Mouse (Mus musculus): ENCODE results near the gene Kcnj10. TPM values are rescaled to one million over a fixed set of nuclear protein-coding genes. Genes with fewer than 3 reads are reported as not detected.

Kcnj10 gene
- total and polyA plus RNA-seq, 3 experiments, result 0.04 to 0.72 TPM; not detected in 1

- Histone ChIP-seq H3K27ac (ENCODE audit: control insufficient read depth, low read depth, low read length) (no peak overlapping the region), H3K9ac (ENCODE audit: control insufficient read depth, low read depth, low read length, poor library complexity, severe bottlenecking) (no peak overlapping the region), H3K4me1 (ENCODE audit: control insufficient read depth in 1 of 2, insufficient read depth in 2 of 2, low read length in 2 of 2) (no peaks in the 10 kb centered on the region), H3K36me3 (ENCODE audit: control insufficient read depth in 1 of 2, insufficient read depth in 2 of 2, low read length in 2 of 2) (no peaks in the 10 kb centered on the region; a peak in 1 of 4 replicates), H3K4me3 (ENCODE audit: control insufficient read depth in 1 of 2, insufficient read depth in 1 of 2, low read depth in 2 of 2, low read length in 2 of 2) (no peak overlapping the region), H3K9me3 (replicated peaks; ENCODE audit: insufficient read depth, low read length) (no peaks in the 10 kb centered on the region), H3K27me3 (ENCODE audit: control insufficient read depth in 1 of 2, insufficient read depth in 2 of 2, low read length in 2 of 2) (no peaks in the 10 kb centered on the region), H3K79me2 (ENCODE audit: control insufficient read depth, insufficient read depth, low read length, poor library complexity) (peaks cover 1% of the 10 kb centered on the region; the same call in 1 of the 2 replicates)
- TF ChIP-seq MAZ (IDR thresholded peaks at IDR 0.05; ENCODE audit: low read depth, low read length) (no peak), SMC3 (IDR thresholded peaks at IDR 0.05; ENCODE audit: low read depth, low read length) (no peak), ZC3H11A (IDR thresholded peaks at IDR 0.05; ENCODE audit: low read depth, low read length) (no peak), POLR2A (IDR thresholded peaks at IDR 0.05; ENCODE audit: control insufficient read depth in 1 of 2, insufficient read depth in 1 of 2, low read depth in 1 of 2, low read length in 2 of 2, poor library complexity in 1 of 2) (no peak)
- DNase-seq (ENCODE audit: low read depth, low spot score), result no peak
These were observed 21.0 kb upstream of the Kcnj10 start for GRCm38 (mm10) chr1:172319921-172320411.

GRCm38 (mm10) chr1:172322725-172323124, 18.3 kb upstream of the Kcnj10 start:
- Histone ChIP-seq H3K9me3 (replicated peaks; ENCODE audit: insufficient read depth, low read length) (no peaks in the 10 kb centered on the region), H3K79me2 (ENCODE audit: control insufficient read depth, insufficient read depth, low read length, poor library complexity) (no peaks in the 10 kb centered on the region), H3K9ac (ENCODE audit: control insufficient read depth, low read depth, low read length, poor library complexity, severe bottlenecking) (no peak overlapping the region), H3K36me3 (ENCODE audit: control insufficient read depth in 1 of 2, insufficient read depth in 2 of 2, low read length in 2 of 2) (no peaks in the 10 kb centered on the region; a peak in 1 of 4 replicates), H3K27ac (ENCODE audit: control insufficient read depth, low read depth, low read length) (no peak overlapping the region), H3K4me3 (ENCODE audit: control insufficient read depth in 1 of 2, insufficient read depth in 1 of 2, low read depth in 2 of 2, low read length in 2 of 2) (no peak overlapping the region), H3K27me3 (ENCODE audit: control insufficient read depth in 1 of 2, insufficient read depth in 2 of 2, low read length in 2 of 2) (no peaks in the 10 kb centered on the region), H3K4me1 (ENCODE audit: control insufficient read depth in 1 of 2, insufficient read depth in 2 of 2, low read length in 2 of 2) (no peaks in the 10 kb centered on the region)
- TF ChIP-seq HCFC1 (IDR thresholded peaks at IDR 0.05; ENCODE audit: low read depth, low read length) (no peak), ELF1 (IDR thresholded peaks at IDR 0.05; ENCODE audit: low read depth, low read length) (no peak), CTCF (IDR thresholded peaks at IDR 0.05 in 2 of 3, conservative IDR thresholded peaks at IDR 0.05 in 1 of 3; ENCODE audit: control insufficient read depth in 1 of 3, insufficient read depth in 1 of 3, low read depth in 2 of 3, low read length in 3 of 3, poor library complexity in 1 of 3, severe bottlenecking in 1 of 3) (no peak), MXI1 (IDR thresholded peaks at IDR 0.05; ENCODE audit: low read depth, low read length) (no peak), MAFK (IDR thresholded peaks at IDR 0.05; ENCODE audit: borderline replicate concordance, low read depth, low read length) (no peak), ETS1 (IDR thresholded peaks at IDR 0.05; ENCODE audit: low read depth, low read length) (no peak), ZNF384 (IDR thresholded peaks at IDR 0.05; ENCODE audit: low read depth, low read length) (no peak)
- DNase-seq (ENCODE audit: low read depth, low spot score), result no peak

GRCm38 (mm10) chr1:172323298-172323697, 17.7 kb upstream of the Kcnj10 start:
- H3K9ac ChIP-seq (ENCODE audit: control insufficient read depth, low read depth, low read length, poor library complexity, severe bottlenecking), result no peak overlapping the region
- no peak for DNase-seq (ENCODE audit: low read depth, low spot score)
- no peaks in the 10 kb centered on the region; a peak in 1 of 4 replicates for H3K36me3 ChIP-seq (ENCODE audit: control insufficient read depth in 1 of 2, insufficient read depth in 2 of 2, low read length in 2 of 2)
- H3K27me3 ChIP-seq (ENCODE audit: control insufficient read depth in 1 of 2, insufficient read depth in 2 of 2, low read length in 2 of 2), result no peaks in the 10 kb centered on the region
- no peak for TF ChIP-seq CTCF (IDR thresholded peaks at IDR 0.05 in 2 of 3, conservative IDR thresholded peaks at IDR 0.05 in 1 of 3; ENCODE audit: control insufficient read depth in 1 of 3, insufficient read depth in 1 of 3, low read depth in 2 of 3, low read length in 3 of 3, poor library complexity in 1 of 3, severe bottlenecking in 1 of 3)
- TF ChIP-seq POLR2AphosphoS5 (IDR thresholded peaks at IDR 0.05; ENCODE audit: borderline replicate concordance, low read depth, low read length), result no peak
- TF ChIP-seq SMC3 (IDR thresholded peaks at IDR 0.05; ENCODE audit: low read depth, low read length), result no peak
- no peak for TF ChIP-seq MAZ (IDR thresholded peaks at IDR 0.05; ENCODE audit: low read depth, low read length)
- no peak for TF ChIP-seq TAL1 (IDR thresholded peaks at IDR 0.05; ENCODE audit: low read length)
- TF ChIP-seq MYB (IDR thresholded peaks at IDR 0.05; ENCODE audit: low read depth, low read length), result no peak
- TF ChIP-seq BHLHE40 (IDR thresholded peaks at IDR 0.05; ENCODE audit: borderline replicate concordance, low read depth, low read length), result no peak
- TF ChIP-seq ELF1 (IDR thresholded peaks at IDR 0.05; ENCODE audit: low read depth, low read length), result no peak
- no peak for TF ChIP-seq NRF1 (IDR thresholded peaks at IDR 0.05; ENCODE audit: insufficient read depth, low read depth, low read length, poor library complexity, severe bottlenecking)
- no peak for TF ChIP-seq GATA1 (IDR thresholded peaks at IDR 0.05; ENCODE audit: low read depth, low read length)
- no peak for TF ChIP-seq POLR2AphosphoS2 (IDR thresholded peaks at IDR 0.05; ENCODE audit: low read length)
- no peak for TF ChIP-seq ZNF384 (IDR thresholded peaks at IDR 0.05; ENCODE audit: low read depth, low read length)
- no peak for TF ChIP-seq ZMIZ1 (IDR thresholded peaks at IDR 0.05; ENCODE audit: low read depth, low read length)
- no peak for TF ChIP-seq RAD21 (IDR thresholded peaks at IDR 0.05; ENCODE audit: low read depth, low read length)
- no peak for TF ChIP-seq GABPA (IDR thresholded peaks at IDR 0.05; ENCODE audit: low read depth, low read length)
- no peak for TF ChIP-seq CHD2 (IDR thresholded peaks at IDR 0.05; ENCODE audit: low read length)
- TF ChIP-seq USF2 (IDR thresholded peaks at IDR 0.05; ENCODE audit: borderline replicate concordance in 1 of 2, insufficient read depth in 1 of 2, low read depth in 1 of 2, low read length in 2 of 2), result no peak
- no peak for TF ChIP-seq ZKSCAN1 (IDR thresholded peaks at IDR 0.05; ENCODE audit: low read depth, low read length)
- TF ChIP-seq ZC3H11A (IDR thresholded peaks at IDR 0.05; ENCODE audit: low read depth, low read length), result no peak
- no peaks in the 10 kb centered on the region for H3K79me2 ChIP-seq (ENCODE audit: control insufficient read depth, insufficient read depth, low read length, poor library complexity)
- H3K27ac ChIP-seq (ENCODE audit: control insufficient read depth, low read depth, low read length), result no peak overlapping the region
- H3K4me3 ChIP-seq (ENCODE audit: control insufficient read depth in 1 of 2, insufficient read depth in 1 of 2, low read depth in 2 of 2, low read length in 2 of 2), result no peak overlapping the region
- H3K9me3 ChIP-seq (replicated peaks; ENCODE audit: insufficient read depth, low read length), result no peaks in the 10 kb centered on the region
- no peaks in the 10 kb centered on the region for H3K4me1 ChIP-seq (ENCODE audit: control insufficient read depth in 1 of 2, insufficient read depth in 2 of 2, low read length in 2 of 2)
